8 mouse cellular contexts compared by ENCODE assay signal in genomic region chr13:58129687-58130246, GRCm38 (mm10). TPM values are rescaled to one million over a fixed set of nuclear protein-coding genes. Genes with fewer than 3 reads are reported as not detected.
A peak's percentile ranks its signal among the peaks of the same experiment; 100 is the strongest.
DNase-seq lines count a peak whose midpoint lies in the region; ATAC-seq and TF ChIP-seq lines count a peak whose summit lies in the region.

No protein-coding gene starts in this region.

- H3K27me3 ChIP-seq in thymus, adult 2 months (ENCODE audit: control insufficient read depth, insufficient read depth, low read length) = no peaks in the 10 kb centered on the region
- H3K27me3 ChIP-seq in limb, embryonic 13.5 days = no peaks in the 10 kb centered on the region

- peak overlapping the region; percentile 99 for H3K9ac ChIP-seq in limb, embryonic 13.5 days

- peak; percentile 47 for DNase-seq in cerebellum, adult 9-11 months
- DNase-seq in cerebellum, postnatal 36 days = no peak
- no peak for DNase-seq in thymus, adult 2 months
- DNase-seq in thymus, postnatal 36 days = no peak
- no peak for DNase-seq in gastrocnemius, postnatal 36 days
- no peak for DNase-seq in adrenal gland, adult (ENCODE audit: inconsistent age in 2 of 2, low spot score in 1 of 2)

- no peak for ATAC-seq in limb, embryonic 13.5 days (ENCODE audit: low FRiP score, low read depth)
- no peak for ATAC-seq in granulocyte monocyte progenitor cell, adult 5-6 weeks (replicated peaks; ENCODE audit: poor library complexity, severe bottlenecking)

- H3K4me2 ChIP-seq in limb, embryonic 13.5 days (replicated peaks) = peak overlapping the region; percentile 77

- H3K4me3 ChIP-seq in thymus, adult 2 months (ENCODE audit: control insufficient read depth, insufficient read depth, low read length) = peak overlapping the region; percentile 64
- H3K4me3 ChIP-seq in limb, embryonic 13.5 days = peak overlapping the region; percentile 99

- intact Hi-C loops in gastrocnemius, postnatal 36 days (cut with DNase I) = loop anchor here (2.0 kb wide), 1 partner anchor 27 kb away; the partner anchor contains the start of gene Idnk

- TF ChIP-seq CTCF in thymus, adult 2 months (IDR thresholded peaks at IDR 0.05; ENCODE audit: borderline replicate concordance, control insufficient read depth, extremely low read depth, insufficient read depth, low read length, poor library complexity) = no peak

- WGBS in thymus, adult 2 months = 38% methylated on average over 4 of the region's 4 CpGs
- WGBS in limb, embryonic 13.5 days = 30% methylated on average over 4 of the region's 4 CpGs

- no peak for TF ChIP-seq POLR2A in thymus, adult 2 months (IDR thresholded peaks at IDR 0.05; ENCODE audit: control insufficient read depth, extremely low read depth, insufficient read depth, low read length, poor library complexity)

- H3K9me3 ChIP-seq in limb, embryonic 13.5 days = no peaks in the 10 kb centered on the region; the same call in 1 of the 2 replicates

- H3K36me3 ChIP-seq in thymus, adult 2 months (ENCODE audit: control insufficient read depth, insufficient read depth, low read length) = no peaks in the 10 kb centered on the region; the same call in 1 of the 2 replicates
- peaks cover 8% of the 10 kb centered on the region for H3K36me3 ChIP-seq in limb, embryonic 13.5 days

- peak overlapping the region; percentile 50 for H3K27ac ChIP-seq in thymus, adult 2 months (ENCODE audit: control insufficient read depth, insufficient read depth, low read length)
- peak overlapping the region; percentile 99 for H3K27ac ChIP-seq in limb, embryonic 13.5 days

- peaks cover 7% of the 10 kb centered on the region for H3K4me1 ChIP-seq in thymus, adult 2 months (replicated peaks; ENCODE audit: control insufficient read depth, insufficient read depth, low read length)
- peaks cover 23% of the 10 kb centered on the region for H3K4me1 ChIP-seq in limb, embryonic 13.5 days

RNA-seq across cellular contexts. Expression of gene Hnrnpa0, which starts 1.4 kb away (rescaled TPM):
- 169 and 254 TPM in 2 replicates for polyA plus RNA-seq in thymus, adult 2 months (2012; rRNA removed)
- 52.9 and 58.5 TPM in 2 replicates for polyA plus RNA-seq in limb, embryonic 13.5 days (2015; fragmentation: Nextera tagmentation; extraction: Ambion mirVana)
- total RNA-seq in granulocyte monocyte progenitor cell, adult 5-6 weeks (2014; fragmentation: Nextera tagmentation) = 112 and 130 TPM in 2 replicates
- 77.9 and 83.8 TPM in 2 replicates for total RNA-seq in granulocyte monocyte progenitor cell, adult 5-6 weeks (2017)
- 10 to 100 TPM; 30.3 to 36.8 TPM for total RNA-seq in gastrocnemius, postnatal 36 days (2021)

RNA-seq across cellular contexts. Expression of gene Klhl3, which starts 16.4 kb away (rescaled TPM):
- 1.9 and 2.0 TPM in 2 replicates for polyA plus RNA-seq in thymus, adult 2 months (2012; rRNA removed)
- polyA plus RNA-seq in limb, embryonic 13.5 days (2015; fragmentation: Nextera tagmentation; extraction: Ambion mirVana) = 4.2 and 4.4 TPM in 2 replicates
- total RNA-seq in granulocyte monocyte progenitor cell, adult 5-6 weeks (2014; fragmentation: Nextera tagmentation) = 7.4 and 7.8 TPM in 2 replicates
- total RNA-seq in granulocyte monocyte progenitor cell, adult 5-6 weeks (2017) = 4.1 and 4.9 TPM in 2 replicates
- total RNA-seq in gastrocnemius, postnatal 36 days (2021) = under 1 TPM; 0.49 to 0.54 TPM

RNA-seq across cellular contexts. Expression of gene Idnk, which starts 27.7 kb away (rescaled TPM):
- 53.4 and 57.2 TPM in 2 replicates for polyA plus RNA-seq in thymus, adult 2 months (2012; rRNA removed)
- polyA plus RNA-seq in limb, embryonic 13.5 days (2015; fragmentation: Nextera tagmentation; extraction: Ambion mirVana) = 38.9 and 41.3 TPM in 2 replicates
- total RNA-seq in granulocyte monocyte progenitor cell, adult 5-6 weeks (2014; fragmentation: Nextera tagmentation) = 44.7 and 45.9 TPM in 2 replicates
- 41.6 and 44.6 TPM in 2 replicates for total RNA-seq in granulocyte monocyte progenitor cell, adult 5-6 weeks (2017)
- 1 to 10 TPM; 8.5 to 8.6 TPM for total RNA-seq in gastrocnemius, postnatal 36 days (2021)

Comparison
In these comparisons a context has a peak if more than half of its experiments do, and no peak if none do; other contexts are left out.
1. RNA of gene Idnk, which starts 27.7 kb away (total RNA-seq): 41.6 to 45.9 TPM in granulocyte monocyte progenitor cell, adult 5-6 weeks; 8.5 to 8.6 TPM in gastrocnemius, postnatal 36 days; every median in the first group is over 4 times any median in the second.